Mouse (Mus musculus): Measurements from ENCODE around the gene Vat1.

GRCm38 (mm10) chr11:101464211-101465100 lies 1.6 kb downstream of the Vat1 start, which contains the start of gene Rnd2:
- TF ChIP-seq CTCF (IDR thresholded peaks at IDR 0.05; ENCODE audit: insufficient read depth, low read depth, low read length) (no peak), POLR2A (IDR thresholded peaks at IDR 0.05; ENCODE audit: insufficient read depth, low read depth, low read length) (0 out of 2 replicates have a peak, but pooled peaks have one; percentile 9)

All from olfactory bulb, adult 2 months (tissue).